Mouse (Mus musculus): ENCODE results near the gene Cers3.

DNA sequence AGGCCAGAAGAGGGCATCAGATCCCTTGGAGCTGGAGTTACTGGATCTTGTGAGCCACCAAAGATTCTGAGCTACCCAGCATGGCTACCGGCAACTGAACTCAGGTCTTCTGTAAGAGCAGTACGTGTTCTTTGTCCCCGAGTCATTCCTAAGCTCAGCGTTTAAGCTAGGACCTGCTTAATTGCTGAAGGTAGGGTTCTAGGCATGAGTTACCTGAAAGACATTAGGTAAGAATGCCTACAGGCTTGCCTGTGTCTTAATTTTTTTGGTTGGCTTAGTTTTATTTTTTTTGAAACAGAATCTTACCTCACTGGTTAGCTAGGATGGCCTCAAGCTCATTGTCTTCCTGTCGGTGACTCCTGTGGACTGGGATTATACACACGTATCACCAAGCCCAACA, 15.2 kb upstream of the Cers3 start:
- TF ChIP-seq MAFK (IDR thresholded peaks at IDR 0.05; ENCODE audit: insufficient read depth, low read depth, low read length) (no peak), HCFC1 (IDR thresholded peaks at IDR 0.05; ENCODE audit: borderline replicate concordance, insufficient read depth, low read length) (no peak), CHD2 (IDR thresholded peaks at IDR 0.05; ENCODE audit: low read depth, low read length) (no peak)
